Mouse (Mus musculus): ENCODE measurements around the gene Ipmk.

- TF ChIP-seq GATA1 (IDR thresholded peaks at IDR 0.05; ENCODE audit: low read length) (no peak), TAL1 (IDR thresholded peaks at IDR 0.05; ENCODE audit: low read length) (no peak)
Observed at GRCm38 (mm10) chr10:71371881-71372280, 24.3 kb downstream of the Ipmk start.
